Mouse (Mus musculus): ENCODE data around the gene Tent4b.

- TF ChIP-seq CTCF (IDR thresholded peaks at IDR 0.05; ENCODE audit: low read depth) = no peak
- no peak for TF ChIP-seq EP300 (IDR thresholded peaks at IDR 0.05; ENCODE audit: low read depth)
Observed at GRCm38 (mm10) chr8:88201641-88202040, 2.6 kb downstream of the Tent4b start.
